Mouse (Mus musculus) hematopoietic multipotent progenitor cell, adult 10-12 weeks (in vitro differentiated cells): ENCODE data around the gene Scgn. TPM values are rescaled to one million over a fixed set of nuclear protein-coding genes. Genes with fewer than 3 reads are reported as not detected.

Experiments
- polyA plus RNA-seq: library from polyadenylated mRNA; stranded (reverse); fragments of >175 nt; gene quantifications from 2 replicates; pipeline ENCODE4 v1.2.3, GENCODE M21; 2012; ENCODE audit warnings: low replicate concordance

Scgn gene
- not detected in 2 replicates for polyA plus RNA-seq

DNA sequence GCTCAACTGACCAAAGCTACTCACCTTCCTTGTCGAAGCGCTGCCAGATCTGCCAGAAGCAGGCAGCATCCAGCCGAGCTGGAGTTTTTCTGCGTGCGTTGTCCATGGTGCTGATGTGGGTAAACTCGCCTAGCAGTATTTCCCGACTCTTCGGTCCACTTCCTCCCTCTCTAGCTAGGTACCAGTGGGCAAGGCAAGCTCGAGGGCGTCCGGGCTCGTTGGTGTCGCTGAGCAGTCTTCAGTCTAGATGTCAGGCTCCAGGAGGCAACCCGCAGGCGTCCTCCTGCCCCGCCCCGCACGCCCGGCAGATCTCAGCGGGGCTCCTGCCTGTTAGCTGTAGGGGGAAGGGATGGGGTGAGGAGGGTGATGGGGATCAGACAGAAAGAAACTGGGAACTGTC lies at the start of gene Scgn:
Gene Scgn (minus strand): TSS at position 287 of the 400 bp plus-strand sequence.

DNA sequence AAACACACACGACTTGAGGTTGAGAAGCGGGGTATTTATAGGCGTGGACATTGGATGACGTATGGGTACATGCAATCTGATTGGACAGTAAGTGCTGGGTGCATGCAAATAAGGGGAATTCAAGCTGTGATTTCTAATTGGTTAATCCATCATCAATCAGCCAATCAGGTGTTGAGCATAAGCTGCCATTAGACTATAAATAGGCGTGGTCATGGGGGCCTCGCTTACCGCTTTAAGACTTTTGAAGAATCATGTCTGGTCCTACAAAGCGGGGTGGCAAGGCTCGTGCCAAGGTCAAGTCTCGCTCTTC lies 56.8 kb downstream of the Scgn start, which contains the start of gene Hist1h2aa:
Gene Hist1h2aa (plus strand): TSS at position 252 of the 310 bp plus-strand sequence.

DNA sequence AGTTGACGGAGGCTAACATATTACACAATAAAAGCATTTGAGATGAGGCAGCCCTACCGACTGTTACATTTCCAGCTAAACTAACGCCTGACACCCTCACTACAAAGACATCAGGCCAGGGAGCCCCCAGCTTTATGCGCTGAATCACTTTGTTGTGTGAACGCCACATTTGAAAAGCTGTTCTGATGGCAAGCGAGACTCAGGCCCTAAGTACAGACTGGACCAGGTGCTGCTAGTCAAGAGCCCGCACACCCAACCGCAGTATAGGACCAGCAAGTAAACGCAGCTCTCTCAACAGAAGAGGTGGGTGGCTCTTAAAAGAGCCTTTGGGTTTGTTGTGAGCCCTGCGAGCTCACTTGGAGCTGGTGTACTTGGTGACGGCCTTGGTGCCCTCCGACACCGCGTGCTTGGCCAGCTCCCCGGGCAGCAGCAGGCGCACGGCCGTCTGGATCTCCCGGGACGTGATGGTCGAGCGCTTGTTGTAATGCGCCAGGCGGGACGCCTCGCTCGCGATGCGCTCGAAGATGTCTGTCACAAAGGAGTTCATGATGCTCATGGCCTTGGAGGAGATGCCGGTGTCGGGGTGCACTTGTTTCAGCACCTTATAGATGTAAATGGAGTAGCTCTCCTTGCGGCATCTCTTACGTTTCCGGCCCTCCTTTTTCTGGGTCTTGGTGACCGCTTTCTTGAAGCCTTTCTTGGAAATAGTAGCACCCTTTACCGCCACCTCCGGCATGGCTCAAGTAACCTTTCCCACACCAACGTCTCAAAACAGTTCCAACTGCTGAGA lies 57.4 kb downstream of the Scgn start, which contains the start of gene Hist1h2ba:
Gene Hist1h2ba (minus strand): TSS at position 736 of the 790 bp plus-strand sequence.

DNA sequence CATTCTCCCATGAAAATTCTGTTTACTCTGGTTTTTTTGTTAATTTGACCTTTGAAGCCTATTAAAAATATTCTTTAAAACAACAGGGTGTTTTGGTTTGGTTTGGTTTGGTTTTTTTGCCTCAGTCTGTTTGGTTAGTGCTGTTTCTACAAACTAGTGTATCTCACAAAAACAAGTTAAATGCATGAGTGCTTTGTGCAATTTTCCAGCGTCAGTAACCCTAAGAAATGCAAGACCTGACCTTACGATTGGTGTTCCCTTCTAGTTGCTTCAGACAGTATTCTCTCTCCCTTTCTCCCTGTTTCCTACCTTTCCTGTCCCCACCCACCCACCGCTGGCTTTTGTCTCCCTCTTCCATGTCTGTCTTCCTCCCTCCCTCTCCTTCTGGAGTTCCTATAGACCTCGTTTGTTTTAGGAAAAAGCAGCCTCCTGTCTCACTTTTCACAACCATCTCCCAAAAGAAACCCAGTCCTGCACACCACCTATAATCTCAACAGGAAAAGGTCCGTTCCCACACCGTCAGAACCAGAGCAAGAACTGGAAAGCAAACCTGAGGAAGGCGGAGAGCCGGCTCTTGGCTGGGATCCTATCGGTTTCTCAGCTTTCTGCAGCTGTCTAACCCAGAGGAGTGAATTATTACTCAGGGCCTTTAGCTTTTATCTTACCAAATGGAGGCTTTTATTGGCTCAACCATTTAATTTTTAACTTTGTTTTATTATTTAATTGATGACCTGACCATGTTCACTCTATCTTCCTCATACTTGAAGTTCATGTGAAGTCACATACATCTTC lies 76.4 kb downstream of the Scgn start, which contains the start of gene Slc17a4:
Gene Slc17a4 (minus strand): TSS at position 634 of the 792 bp plus-strand sequence.

Other genes with a start within 250 kb of the Scgn start
- gene Hist1h3c, start 245.6 kb downstream of the Scgn start, polyA plus RNA-seq = 0.55 and 4.8 TPM in 2 replicates
- 3.5 and 6.0 TPM in 2 replicates for gene Hist1h2bb, start 244.5 kb downstream of the Scgn start, polyA plus RNA-seq
- 4.8 and 6.2 TPM in 2 replicates for gene Hist1h2ab, start 240.1 kb downstream of the Scgn start, polyA plus RNA-seq
- gene Hist1h3b, start 238.9 kb downstream of the Scgn start, polyA plus RNA-seq = 4.0 TPM in 1 of 2 replicates, not detected in the other
- gene Hist1h4b, start 234.2 kb downstream of the Scgn start, polyA plus RNA-seq = 4.4 and 10.3 TPM in 2 replicates
- gene Hist1h4a, start 230.0 kb downstream of the Scgn start, polyA plus RNA-seq = 5.9 and 9.4 TPM in 2 replicates
- gene Hist1h3a, start 228.8 kb downstream of the Scgn start, polyA plus RNA-seq = 1.4 and 5.7 TPM in 2 replicates
- gene Hist1h1a, start 227.5 kb downstream of the Scgn start, polyA plus RNA-seq = 0.40 and 0.81 TPM in 2 replicates
- gene Trim38, start 221.3 kb downstream of the Scgn start, polyA plus RNA-seq = not detected in 2 replicates
- not detected in 2 replicates for gene Slc17a2, start 184.2 kb downstream of the Scgn start, polyA plus RNA-seq
- gene Slc17a3, start 151.8 kb downstream of the Scgn start, polyA plus RNA-seq = not detected in 2 replicates
- gene Slc17a1, start 123.5 kb downstream of the Scgn start, polyA plus RNA-seq = not detected in 2 replicates
- gene Slc17a4, start 76.2 kb downstream of the Scgn start, polyA plus RNA-seq = not detected in 2 replicates
- not detected in 2 replicates for gene Hist1h2ba, start 57.1 kb downstream of the Scgn start, polyA plus RNA-seq
- gene Hist1h2aa, start 56.8 kb downstream of the Scgn start, polyA plus RNA-seq = not detected in 2 replicates